Mouse (Mus musculus) urinary bladder, postnatal 10 days (tissue): ENCODE measurements around the gene Tnfsf14.

Experiments used
- DNase-seq: peaks from one replicate; pipeline ENCODE4 v3.0.0; 2022; ENCODE audit warnings: low spot score

Tnfsf14 gene

DNA sequence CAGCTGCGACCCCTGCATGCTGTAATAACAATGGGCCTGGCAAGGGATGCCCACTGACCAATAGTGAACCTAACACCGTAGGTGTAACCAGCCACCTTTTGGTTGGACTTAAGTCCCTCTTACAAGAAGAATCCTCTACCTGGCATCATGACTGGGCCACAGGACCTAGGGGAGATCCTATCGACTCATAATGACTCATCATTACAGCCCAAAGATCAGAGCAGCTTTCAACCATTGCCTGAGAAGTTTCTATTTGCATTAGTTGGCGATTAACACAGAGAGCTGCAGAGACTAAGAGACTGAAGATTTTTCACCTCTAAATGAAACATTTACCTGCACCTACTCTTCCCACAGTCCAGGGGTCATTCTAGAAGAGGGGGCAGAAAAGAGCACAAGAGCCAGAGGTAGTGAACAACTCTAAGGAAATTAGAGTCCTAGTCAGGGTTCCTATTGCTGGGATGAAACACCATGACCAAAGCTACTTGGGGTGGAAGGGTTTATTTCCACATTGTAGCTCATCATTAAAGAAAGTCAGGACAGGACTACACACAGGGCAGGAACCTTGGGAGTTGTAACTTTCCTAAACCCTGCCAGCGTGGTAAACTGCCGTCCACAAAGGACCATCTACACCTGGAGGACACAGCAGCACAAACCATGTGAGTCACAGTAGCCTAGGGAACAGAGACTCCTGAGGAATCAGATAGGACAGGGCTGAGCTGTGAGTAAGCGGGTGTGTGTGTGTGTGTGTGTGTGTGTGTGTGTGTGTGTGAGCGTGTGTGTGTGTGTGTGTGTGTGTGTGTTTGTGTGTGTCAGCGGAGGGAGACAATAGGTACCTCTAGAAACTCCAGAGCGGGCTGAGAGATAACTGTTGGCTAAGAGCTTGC is 8.1 kb upstream of the Tnfsf14 start:
- DNase-seq: no peak

DNA sequence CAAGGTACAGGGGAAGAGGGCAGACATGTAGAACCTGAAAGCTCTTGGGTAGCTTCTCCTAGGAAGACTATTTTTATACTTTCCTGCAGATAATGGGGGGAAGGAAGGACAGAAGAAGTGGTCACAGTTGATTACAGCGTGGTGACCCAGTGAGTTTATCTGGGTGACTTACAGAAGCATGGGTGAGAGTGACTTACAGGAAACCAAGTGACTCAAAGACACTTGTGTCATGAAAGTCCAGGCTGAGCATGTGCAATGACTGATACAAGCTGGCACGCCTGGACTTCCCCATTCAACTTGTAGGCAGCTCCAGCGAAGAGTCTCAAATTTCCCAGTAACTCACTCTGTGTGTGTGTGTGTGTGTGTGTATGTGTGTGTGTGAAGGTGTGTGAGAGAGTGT is 4.3 kb upstream of the Tnfsf14 start:
- DNase-seq: no peak

DNA sequence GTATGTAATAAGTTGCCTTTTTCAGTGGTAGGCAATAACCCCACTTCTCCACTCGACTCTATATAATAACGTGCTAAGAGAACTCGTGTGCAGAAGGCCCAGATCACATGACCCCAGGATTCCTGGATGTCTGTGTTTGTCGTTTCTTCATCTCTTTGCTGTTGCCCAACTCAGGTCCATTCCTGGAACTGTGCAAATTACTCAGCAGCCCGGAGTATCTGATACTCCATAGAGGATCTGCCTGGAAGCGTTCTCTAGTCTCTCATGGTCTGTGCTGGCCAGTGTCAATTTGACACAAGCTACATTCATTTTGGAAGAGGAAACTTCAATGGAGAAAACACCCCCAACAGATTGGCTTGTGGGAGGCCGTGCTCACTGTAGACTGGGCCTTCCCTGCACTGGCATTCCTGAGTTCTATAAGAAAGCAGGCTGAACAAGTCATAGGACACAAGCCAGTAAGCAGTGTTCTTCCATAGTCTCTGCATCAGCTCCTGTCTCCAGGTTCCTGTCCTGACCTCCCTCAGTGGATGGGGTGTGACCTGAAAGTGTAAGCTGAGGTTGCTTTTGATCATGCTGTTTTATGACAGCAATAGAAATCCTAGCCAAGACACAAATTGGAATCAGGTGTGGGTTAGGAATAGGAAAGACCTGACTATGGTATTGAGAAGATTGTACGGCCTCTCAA is 1.5 kb upstream of the Tnfsf14 start:
- DNase-seq: no peak

DNA sequence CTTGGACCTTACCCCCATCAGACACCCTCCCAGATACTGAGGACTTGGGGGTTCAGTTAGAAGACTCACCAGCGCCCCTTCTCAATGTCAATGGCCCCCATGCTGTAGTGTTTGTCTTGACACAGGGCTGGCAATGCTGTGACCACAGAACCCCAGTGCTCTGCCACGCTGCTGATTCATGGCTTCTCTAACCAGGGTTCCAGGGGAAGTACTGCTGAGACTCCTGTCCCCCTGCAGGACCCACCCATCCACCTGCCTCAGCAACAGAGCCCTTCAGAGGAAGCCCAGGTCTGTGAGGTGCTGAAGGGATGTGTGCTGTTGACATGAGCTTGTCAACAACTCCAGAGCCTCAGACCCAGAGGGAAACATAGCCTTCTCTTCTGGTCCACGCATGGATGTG is 794 bp upstream of the Tnfsf14 start:
- DNase-seq: no peak

DNA sequence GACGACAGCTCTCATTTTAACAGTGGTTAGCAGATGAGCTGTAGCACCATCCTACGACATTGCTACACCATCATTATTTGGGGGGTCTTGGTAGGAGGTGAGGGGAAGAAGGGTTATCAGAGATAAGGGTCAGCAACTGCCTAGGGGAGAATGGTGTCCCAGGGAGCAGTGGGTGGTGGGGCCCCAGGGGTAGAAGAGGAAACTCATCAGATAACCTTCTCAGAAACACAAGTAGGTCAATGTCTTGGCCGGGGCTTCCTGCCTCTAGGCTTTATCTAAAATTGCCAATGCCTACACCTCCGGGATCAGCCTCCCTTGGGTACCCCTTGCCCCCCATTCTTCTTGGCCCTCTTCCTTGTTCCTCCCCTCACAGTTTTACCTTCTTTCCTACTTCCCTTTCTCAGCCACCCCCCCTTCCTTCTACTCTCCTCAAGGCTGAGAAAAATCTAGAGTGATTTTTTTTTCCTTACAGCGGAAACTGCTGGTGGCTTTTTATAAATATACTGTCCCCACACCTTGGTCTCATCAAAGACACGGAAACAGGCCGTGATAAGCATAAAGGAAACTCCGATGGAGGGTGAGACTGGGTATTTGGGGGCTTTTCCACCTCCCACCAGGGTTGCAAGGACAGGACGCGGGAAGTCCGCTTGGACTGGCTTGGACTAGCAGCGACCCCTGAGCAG is 5.3 kb downstream of the Tnfsf14 start:
- no peak for DNase-seq

DNA sequence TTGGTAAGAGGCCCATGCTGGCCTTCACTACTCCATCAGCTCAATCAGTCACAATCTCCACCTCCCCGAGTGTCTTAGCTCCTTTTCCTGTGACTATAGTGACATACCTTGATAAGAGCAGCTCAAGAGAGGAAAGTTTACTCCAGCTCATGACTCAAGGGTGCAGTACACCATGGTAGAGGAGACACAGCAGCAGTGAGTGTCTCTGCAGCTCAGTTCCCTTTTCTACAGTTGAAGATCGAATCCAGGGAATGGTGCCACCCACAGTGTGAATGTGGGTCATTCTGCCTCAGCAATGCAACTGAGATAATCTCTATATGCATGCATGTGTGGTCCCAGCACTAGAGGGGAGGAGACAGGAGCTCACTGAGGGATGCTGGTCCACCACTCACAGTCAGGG is 8.3 kb downstream of the Tnfsf14 start:
- DNase-seq: no peak

DNA sequence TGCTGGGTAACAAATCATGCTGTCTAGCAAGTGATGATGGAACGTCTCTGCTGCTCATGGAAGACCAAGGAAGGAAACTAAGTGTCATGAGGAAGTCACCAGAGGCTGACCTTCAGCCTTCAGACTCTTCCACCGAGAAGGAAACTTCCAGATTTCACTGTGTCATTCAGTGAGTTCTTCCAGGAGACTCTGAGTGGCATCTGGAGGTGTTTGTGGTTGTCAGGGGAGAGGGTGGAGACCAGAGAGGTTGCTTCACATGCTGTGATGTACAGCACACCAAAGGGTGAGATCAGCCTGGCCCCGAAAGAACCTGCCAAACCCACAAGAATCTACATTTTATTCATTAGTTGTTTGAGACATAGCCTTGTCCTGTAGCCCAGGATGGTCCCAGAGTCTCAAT is 11.1 kb downstream of the Tnfsf14 start:
- DNase-seq: no peak

DNA sequence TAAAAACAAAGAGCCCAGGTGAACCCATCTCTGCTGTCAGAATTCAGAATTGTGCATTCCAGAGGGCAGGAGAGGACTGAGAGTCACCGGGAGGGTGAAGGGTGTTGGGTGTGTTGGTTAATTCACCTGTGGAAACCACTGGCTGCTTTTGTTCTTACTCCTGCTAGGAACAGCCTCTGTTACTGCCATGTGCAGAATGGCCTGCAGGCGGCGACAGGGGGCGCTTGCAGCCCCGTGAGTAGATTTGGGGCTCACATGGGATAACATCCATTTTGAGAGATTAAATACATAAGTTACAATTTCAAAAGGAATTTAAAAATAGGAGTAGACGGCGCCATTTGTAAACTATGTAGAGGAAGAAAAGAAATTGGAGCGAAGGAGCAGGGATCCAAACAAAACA is 13.6 kb downstream of the Tnfsf14 start:
- no peak for DNase-seq

DNA sequence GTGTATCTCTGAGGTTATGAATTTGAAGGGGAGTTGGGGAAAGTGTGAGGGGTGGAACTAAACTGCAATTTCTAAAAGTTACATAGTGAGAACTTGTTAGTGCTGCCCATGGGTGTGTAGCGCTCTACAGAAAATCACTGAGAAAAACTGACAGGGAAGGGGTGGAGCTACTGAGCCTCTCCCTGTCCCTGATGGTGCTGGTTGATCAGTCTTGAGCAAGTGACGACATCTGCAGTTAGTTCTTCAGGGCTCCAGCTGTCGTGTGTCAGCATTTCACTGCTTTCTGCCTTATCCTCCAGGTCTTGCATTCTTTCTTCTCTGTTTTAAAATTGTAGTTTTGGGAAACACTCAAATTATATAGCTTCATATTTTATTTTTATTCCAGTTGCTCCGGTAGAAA is 20.6 kb downstream of the Tnfsf14 start:
- DNase-seq: no peak

DNA sequence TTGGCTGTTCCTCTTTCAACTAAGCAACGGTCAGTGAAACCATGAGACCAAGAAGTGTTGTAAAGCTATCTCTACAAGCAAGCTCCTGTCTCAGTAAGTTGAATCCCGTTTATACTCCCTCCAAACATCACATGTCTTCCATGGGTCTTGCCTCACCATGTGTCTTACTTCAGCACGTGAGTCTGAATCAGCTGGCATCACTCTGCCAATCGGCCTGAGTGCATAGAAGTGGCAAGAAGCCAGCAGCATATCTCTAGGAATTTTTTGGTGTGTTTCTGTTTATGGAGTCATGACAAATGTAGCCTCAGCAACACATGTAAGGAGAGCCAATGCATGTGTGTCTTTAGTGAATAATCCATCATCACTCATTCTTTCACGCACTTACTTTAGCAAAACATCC is 21.6 kb downstream of the Tnfsf14 start:
- no peak for DNase-seq

DNA sequence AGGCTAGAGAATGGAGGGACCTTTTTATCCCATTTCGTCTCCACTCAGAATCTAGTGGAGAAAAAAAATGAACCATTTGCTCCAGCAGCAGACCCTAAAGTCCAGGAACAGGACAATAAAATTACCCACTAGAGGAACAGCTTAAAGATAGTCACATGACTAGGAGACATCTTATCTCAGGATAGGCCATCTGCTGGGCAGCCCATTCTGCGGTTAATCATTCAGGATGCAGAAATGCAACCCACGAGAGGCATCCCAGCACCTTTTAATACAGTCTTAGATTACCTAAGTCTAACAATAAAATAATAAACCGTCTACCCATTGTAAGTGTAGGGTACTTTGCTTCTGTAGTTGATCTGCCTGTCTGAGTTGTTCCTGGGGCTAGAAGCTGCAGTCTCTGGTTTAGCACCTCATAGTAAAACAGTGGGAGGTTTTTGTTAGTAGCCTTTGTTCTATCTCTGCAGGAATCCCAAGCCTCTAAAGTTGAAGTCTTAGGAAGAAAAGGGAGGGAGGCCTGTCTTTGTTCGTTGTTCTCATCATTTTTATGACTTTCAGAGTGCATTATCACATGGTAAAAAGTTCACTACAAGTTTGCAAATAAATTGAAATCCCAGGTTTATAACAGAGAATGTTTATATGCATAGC is 23.2 kb downstream of the Tnfsf14 start:
- no peak for DNase-seq

DNA sequence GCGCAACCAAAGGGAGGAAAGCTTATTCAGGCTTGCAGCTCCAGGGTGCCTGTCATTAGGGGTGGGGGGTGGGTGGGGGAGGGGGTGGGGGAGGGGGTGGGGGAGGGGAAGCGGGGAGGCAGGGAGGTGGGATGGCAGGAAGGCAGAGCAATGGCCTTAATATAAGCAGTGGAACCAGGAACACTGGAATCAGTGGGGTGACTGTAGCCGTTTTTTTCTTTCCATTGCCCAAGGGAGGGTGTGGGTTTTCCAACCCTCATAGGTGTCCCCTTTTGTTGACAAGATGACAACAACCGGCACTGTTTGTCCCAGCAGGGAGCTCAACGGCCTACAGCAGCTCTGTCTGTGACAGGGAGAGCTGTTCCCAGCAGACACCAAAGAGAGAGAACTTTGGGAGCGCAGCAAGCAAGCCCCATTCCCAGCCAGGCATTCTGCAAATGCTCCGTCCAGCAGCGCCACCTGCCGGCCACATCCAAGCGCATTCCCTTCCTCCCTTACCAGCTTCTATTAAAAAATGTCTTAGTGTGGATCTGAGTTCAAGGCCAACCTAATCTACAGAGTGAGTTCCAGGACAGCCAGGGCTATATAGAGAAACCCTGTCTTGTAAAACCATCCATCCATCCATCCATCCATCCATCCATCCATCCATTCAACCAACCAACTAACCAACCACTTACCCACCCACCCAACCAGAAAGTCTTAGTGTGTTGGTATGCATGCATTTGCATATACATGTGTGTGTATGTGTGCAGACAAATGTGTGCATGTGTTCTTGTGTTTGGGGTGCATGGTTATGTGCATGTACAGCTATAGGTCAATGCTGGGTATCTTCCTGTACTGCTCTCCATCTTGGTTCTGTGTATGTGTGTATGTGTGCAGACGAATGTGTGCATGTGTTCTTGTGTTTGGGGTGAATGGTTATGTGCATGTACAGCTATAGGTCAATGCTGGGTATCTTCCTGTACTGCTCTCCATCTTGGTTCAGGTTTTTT is 26.9 kb downstream of the Tnfsf14 start:
- DNase-seq: peak; percentile 65

DNA sequence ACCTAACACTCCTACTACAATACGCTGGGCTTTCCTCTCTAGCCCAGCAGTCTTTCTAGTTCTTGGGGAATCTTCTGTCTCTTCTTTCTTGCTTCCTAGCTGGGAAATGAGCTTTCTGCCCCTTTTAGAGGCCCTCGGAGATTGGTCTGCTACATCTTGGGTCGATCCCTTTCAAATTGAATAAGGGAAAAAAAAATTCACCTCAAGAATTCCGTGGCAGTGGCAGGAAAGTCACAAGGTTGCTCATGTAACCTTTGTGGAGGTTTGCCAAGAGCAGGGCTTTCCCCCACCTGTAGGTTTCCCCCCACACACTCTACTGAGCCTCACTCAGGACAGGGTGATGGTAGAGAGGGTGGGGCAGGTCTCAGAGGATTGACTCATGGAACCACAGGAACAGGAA is 40.2 kb downstream of the Tnfsf14 start:
- no peak for DNase-seq

DNA sequence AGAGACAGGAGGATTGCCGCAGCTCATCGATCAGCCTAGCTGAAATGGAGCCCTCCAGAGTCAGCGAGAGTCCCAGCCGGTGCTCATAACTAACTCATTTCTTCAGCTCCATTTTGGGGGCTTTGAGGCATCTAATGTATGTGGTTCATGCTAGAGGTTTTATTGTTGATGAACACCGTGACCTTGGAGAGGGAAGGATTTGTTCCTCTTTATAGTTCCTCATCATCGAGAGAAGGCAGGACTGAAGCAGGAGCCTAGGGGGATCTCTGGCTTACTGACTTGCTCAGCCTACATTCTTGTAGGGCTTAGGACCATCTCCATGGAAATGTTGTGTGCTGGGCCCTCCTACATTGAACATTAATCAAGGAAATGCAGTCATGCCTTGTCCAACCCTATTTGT is 41.0 kb downstream of the Tnfsf14 start:
- DNase-seq: no peak

DNA sequence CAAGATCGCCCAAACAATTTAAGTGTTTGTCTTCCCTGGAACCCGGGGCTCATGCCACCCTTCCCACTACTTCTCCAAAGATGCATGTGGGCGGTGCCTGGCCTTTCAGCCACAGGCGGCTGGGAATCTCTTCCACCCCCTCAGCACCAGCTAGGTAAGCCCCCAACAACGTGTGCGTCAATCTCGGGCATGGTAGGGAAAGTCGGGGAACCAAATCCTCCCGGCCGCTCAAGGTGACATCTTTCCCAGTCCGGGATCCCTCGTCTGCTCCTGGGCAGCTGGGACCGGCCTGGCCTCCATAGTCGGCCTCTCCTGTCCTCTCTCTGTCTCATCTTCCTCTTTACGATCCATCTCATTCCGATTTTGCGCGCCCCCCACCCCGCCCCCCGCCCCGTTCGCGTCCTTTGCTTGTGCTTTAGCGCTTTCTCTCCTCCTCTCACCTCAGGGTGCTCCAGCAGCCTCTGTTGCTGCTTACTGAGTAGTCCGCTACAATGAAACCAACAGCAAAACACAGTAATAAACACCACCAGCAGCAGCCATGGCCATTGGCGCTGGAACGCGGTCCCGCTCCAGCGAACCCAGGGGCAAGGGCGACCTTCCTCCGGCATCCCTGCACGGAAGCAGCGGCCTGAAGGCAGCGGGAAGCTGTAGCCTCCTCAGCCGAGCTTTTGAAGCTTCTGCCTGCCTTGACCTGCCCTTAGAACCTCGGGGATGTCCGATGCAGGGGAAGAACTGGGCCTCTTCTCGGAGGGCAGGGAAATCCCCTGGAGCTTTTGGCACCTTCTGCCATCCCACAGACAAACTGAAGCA is 44.8 kb downstream of the Tnfsf14 start, which contains the start of gene Cd70:
Gene Cd70 (minus strand): TSS at position 784 of the 810 bp plus-strand sequence.
- no peak for DNase-seq

DNA sequence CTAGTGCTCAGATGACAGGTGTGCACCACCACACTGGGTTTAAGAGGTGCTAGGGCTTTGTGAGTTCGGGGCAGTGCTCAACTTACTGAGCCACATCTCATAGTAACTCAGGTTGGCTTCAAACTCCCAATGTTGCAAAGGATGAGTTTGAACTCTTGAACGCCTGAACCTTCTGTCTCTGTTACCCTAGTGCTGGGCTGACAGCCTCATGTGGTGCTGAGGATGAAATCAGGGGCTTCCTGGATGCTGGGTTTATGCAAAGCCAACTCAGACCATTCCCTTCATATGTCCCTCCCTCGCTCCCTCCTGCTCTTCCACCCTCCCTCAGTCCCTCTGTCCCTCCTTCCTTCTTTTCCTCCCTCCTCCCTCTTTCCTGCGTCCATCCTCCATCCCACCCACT is 45.6 kb downstream of the Tnfsf14 start:
- DNase-seq: no peak

DNA sequence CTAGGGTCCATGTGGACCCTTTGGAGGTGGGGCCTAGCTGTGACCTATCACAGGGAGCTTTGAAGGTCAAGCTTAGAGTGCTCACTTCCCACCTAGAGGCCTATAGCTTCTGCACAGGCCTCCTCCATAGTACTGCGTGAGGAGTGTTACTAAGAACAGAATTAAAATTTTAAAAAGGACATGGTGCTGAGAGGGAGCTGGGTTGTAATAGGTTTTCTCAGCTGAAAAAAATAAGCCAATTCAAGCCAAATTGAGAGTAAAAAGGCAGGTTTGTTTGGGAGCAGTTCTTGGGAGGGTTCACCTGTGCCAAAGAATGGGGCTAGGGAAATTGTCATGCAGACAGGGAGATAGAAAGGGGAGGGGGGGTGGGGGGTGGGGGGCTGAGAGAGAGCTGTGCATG is 48.9 kb downstream of the Tnfsf14 start:
- no peak for DNase-seq

DNA sequence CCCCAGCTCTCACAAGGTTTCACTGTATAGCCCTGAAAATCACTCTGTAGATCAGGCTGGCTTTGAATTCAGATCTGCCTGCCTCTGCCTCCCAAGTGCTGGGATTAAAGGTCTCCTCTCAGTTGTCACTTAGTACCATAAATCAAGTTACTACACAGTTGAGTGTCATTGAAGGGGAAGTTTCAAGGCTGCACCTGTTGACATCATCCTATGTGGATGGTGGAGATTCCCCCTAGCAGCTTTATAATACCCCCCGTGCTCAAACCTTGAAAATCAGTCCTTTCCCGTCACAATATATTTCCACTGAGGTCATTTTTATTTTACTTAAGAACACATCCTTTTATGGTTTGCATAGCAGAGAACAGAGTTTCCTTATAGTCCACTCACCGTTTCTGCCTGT is 50.3 kb downstream of the Tnfsf14 start:
- no peak for DNase-seq

DNA sequence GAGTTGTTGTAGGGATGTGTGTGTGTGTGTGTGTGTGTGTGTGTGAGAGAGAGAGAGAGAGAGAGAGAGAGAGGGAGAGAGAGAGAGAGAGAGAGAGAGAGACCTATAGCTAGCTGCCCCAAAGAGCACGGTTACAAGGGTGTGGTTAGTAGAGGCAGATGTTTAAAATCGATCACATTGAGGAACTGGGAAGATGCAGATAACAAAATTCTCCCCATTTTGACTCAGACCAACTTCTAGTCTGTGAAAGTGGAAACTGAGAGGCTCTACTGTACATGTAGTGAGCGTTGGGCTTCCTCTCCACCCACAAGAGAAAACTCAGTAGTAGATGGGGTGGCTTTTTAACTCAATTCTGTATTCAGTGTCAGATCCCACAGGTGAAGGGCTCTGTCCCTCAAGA is 54.3 kb downstream of the Tnfsf14 start:
- no peak for DNase-seq
